Mouse (Mus musculus): ENCODE measurements at regions not wholly inside any gene's neighbourhood (a gene's known extent, or its start where the extent isn't known, plus 50 kb on each side); places are given as distances from the start of the nearest gene placed in this dataset.

- Histone ChIP-seq H3K4me2 (replicated peaks) (peak overlapping the region; percentile 21; the same call in 1 of the 2 replicates), H3K4me3 (no peak overlapping the region), H3K27me3 (replicated peaks) (no peaks in the 10 kb centered on the region), H3K9ac (no peak overlapping the region), H3K27ac (0 out of 2 replicates have a peak overlapping the region, but pooled peaks have one; percentile 21), H3K36me3 (no peaks in the 10 kb centered on the region), H3K9me3 (no peaks in the 10 kb centered on the region), H3K4me1 (peaks cover 26% of the 10 kb centered on the region)
- 19% methylated on average over 8 of the region's 8 CpGs for WGBS
- no peak for ATAC-seq (ENCODE audit: low FRiP score, low read depth)
Measured at GRCm38 (mm10) chr2:75072471-75072870, 246.9 kb downstream of the Mtx2 start.

GRCm38 (mm10) chr2:75073178-75073577 is 247.6 kb downstream of the Mtx2 start:
- Histone ChIP-seq H3K9ac (no peak overlapping the region), H3K27ac (peak overlapping the region; percentile 50; the same call in 1 of the 2 replicates), H3K27me3 (replicated peaks) (no peaks in the 10 kb centered on the region), H3K9me3 (no peaks in the 10 kb centered on the region), H3K4me1 (peaks cover 24% of the 10 kb centered on the region), H3K4me2 (replicated peaks) (no peak overlapping the region), H3K4me3 (no peak overlapping the region), H3K36me3 (no peaks in the 10 kb centered on the region)
- ATAC-seq (ENCODE audit: low FRiP score, low read depth), result no peak
- WGBS, result 59% methylated on average over 9 of the region's 9 CpGs

DNA sequence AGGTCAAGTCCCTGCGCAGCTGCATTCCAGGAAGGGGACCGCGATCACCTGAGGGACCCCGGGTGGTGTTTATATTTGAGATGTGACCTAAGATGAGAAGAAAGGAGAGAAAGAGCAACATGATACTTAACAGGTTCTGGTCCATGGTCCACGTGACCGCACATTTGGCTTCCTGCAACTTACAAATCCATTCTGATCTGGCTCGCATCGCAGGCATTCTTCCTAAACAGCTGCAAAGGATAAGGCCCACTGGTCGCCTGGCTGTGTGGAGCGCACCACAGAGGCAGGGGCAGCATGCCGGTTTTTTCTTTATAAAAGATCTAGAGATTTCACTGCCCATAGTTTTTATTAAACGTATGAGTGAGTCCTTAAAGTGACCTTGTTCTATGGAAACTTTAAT is 261.6 kb downstream of the Mtx2 start:
- no peak overlapping the region for H3K9ac ChIP-seq
- peaks cover 26% of the 10 kb centered on the region for H3K4me1 ChIP-seq
- H3K27ac ChIP-seq, result no peak overlapping the region
- WGBS, result 72% methylated on average over 12 of the region's 12 CpGs
- no peaks in the 10 kb centered on the region for H3K36me3 ChIP-seq
- no peak for ATAC-seq (ENCODE audit: low FRiP score, low read depth)
- H3K9me3 ChIP-seq, result no peaks in the 10 kb centered on the region
- no peak overlapping the region for H3K4me3 ChIP-seq
- no peaks in the 10 kb centered on the region for H3K27me3 ChIP-seq (replicated peaks)
- no peak overlapping the region for H3K4me2 ChIP-seq (replicated peaks)

DNA sequence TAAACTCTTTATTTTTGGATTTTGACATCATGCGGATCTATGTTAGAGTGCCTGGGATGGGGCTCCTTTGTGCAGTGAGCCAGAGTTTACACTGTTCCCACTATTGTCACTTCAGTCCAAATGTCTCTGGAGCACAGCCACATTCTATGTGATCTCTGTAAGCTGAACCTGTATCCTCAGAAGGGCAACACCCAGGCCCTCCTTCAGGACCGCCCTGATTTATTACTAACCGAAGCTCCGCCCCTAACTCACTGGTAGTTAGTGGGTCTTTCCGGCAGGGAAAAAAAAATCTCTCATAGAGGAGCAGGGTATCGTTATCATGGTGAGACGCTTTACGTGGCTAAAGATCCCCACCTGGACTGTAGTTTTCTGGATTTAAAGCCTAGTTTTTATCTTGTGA is 263.6 kb downstream of the Mtx2 start:
- WGBS, result 23% methylated on average over 8 of the region's 8 CpGs
- Histone ChIP-seq H3K4me1 (peaks cover 26% of the 10 kb centered on the region), H3K9ac (no peak overlapping the region), H3K9me3 (no peaks in the 10 kb centered on the region), H3K27me3 (replicated peaks) (no peaks in the 10 kb centered on the region), H3K4me2 (replicated peaks) (peak overlapping the region; percentile 45; the same call in 1 of the 2 replicates), H3K36me3 (no peaks in the 10 kb centered on the region), H3K4me3 (no peak overlapping the region), H3K27ac (no peak overlapping the region)
- peak; percentile 53; the same call in 1 of the 2 replicates for ATAC-seq (ENCODE audit: low FRiP score, low read depth)

DNA sequence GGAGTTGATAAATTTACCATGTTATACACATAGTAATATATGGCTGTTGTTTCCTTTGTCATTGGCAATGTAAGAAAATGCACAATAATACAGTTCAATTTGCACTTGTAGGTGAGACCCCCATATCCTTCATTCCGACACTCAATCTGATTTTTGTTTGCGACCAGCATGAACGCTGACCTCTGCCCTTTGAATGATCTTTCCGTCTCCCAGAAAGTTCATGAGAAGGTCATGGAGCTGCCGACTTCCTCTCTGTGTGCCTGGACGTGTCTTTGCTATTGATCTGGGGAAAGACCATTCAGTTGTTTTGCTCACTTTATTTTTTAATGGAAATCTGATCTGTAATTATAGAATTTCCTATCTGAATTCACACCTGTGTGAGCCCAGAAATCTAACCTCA is 264.0 kb downstream of the Mtx2 start:
- no peak overlapping the region for H3K27ac ChIP-seq
- no peak overlapping the region for H3K9ac ChIP-seq
- WGBS, result 3% methylated on average over 6 of the region's 6 CpGs
- H3K4me3 ChIP-seq, result no peak overlapping the region
- H3K36me3 ChIP-seq, result no peaks in the 10 kb centered on the region
- ATAC-seq (ENCODE audit: low FRiP score, low read depth), result no peak
- H3K9me3 ChIP-seq, result no peaks in the 10 kb centered on the region
- H3K4me2 ChIP-seq (replicated peaks), result peak overlapping the region; percentile 45
- no peaks in the 10 kb centered on the region for H3K27me3 ChIP-seq (replicated peaks)
- peaks cover 26% of the 10 kb centered on the region for H3K4me1 ChIP-seq

DNA sequence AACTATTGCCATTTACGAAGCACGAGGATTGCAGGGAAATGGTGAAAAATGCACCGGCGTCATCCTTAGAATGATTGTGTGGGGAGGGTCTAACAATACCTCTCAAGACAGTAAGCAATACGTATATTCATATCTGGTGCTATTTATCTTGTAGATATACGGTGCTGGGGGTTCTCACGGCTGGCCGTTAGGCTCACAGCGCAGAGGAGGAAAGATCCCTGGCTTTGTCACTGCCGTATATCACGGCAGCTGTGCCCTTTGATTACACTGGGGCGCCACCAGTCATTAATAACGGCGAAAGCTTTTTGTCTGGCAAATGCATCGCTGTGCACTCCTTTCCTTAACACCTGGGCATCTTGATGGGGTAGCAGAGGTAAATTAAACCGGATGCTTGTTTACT is 264.8 kb downstream of the Mtx2 start:
- Histone ChIP-seq H3K9me3 (no peaks in the 10 kb centered on the region), H3K4me3 (no peak overlapping the region), H3K4me1 (peaks cover 26% of the 10 kb centered on the region), H3K27ac (no peak overlapping the region), H3K4me2 (replicated peaks) (peak overlapping the region; percentile 45), H3K27me3 (replicated peaks) (no peaks in the 10 kb centered on the region), H3K9ac (no peak overlapping the region), H3K36me3 (no peaks in the 10 kb centered on the region)
- WGBS, result 13% methylated on average over 16 of the region's 16 CpGs
- ATAC-seq (ENCODE audit: low FRiP score, low read depth), result peak; percentile 61; the same call in 1 of the 2 replicates

- 37% methylated on average over 11 of the region's 11 CpGs for WGBS
- 0 out of 2 replicates have a peak overlapping the region, but pooled peaks have one; percentile 9 for H3K4me2 ChIP-seq (replicated peaks)
Measured at GRCm38 (mm10) chr2:75101501-75101900, 275.9 kb downstream of the Mtx2 start.

DNA sequence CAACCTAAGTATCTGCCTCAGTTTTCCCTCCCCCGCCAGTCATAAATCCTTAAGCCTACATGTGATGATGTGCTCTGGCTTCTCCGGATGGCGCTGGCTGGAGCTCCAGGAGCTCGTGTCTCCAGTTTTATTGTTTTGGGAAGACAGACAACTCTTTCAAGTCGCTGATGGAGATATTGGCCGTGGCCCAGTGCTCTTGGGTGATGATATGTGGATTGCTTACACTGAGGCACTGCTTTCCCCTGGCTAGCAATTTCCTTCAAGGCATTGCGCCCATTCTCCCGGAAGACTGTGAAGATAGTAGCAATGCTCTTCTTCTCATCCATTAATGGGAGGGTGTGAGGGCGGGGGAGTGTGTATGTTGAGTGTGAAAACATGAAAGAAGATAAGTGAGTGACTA is 287.1 kb downstream of the Mtx2 start:
- no peak overlapping the region for H3K4me3 ChIP-seq
- WGBS, result 82% methylated on average over 9 of the region's 9 CpGs
- no peak for ATAC-seq (ENCODE audit: low FRiP score, low read depth)

More at GRCm38 (mm10) chr2:75101501-75101900, 275.9 kb downstream of the Mtx2 start:
- H3K27me3 ChIP-seq (replicated peaks), result no peaks in the 10 kb centered on the region
- no peaks in the 10 kb centered on the region for H3K36me3 ChIP-seq
- H3K4me1 ChIP-seq, result no peaks in the 10 kb centered on the region
- H3K9ac ChIP-seq, result no peak overlapping the region
- no peak overlapping the region for H3K4me3 ChIP-seq
- no peaks in the 10 kb centered on the region for H3K9me3 ChIP-seq
- ATAC-seq (ENCODE audit: low FRiP score, low read depth), result no peak
- H3K27ac ChIP-seq, result no peak overlapping the region

DNA sequence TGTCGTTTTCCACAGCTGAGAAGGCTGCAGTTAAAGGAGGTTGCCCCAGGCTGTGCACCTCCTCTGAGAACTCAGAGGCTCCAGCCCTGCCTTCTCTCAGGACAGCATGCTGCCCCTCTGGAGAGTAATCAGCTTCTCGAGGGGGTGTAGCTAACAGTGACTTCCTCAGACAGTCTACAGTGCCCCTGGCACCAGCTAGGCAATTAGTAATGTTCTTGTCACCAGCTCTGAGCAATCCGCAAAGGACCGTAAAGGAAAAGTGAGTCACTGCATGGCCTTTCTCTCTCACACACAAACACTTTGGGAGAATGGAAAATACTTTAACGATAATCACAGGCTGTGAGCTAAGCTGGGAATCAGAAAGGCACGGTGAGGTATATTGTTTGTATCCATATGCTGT is 288.8 kb downstream of the Mtx2 start:
- Histone ChIP-seq H3K4me3 (no peak overlapping the region), H3K27ac (no peak overlapping the region), H3K27me3 (replicated peaks) (no peaks in the 10 kb centered on the region), H3K36me3 (no peaks in the 10 kb centered on the region), H3K4me1 (peaks cover 4% of the 10 kb centered on the region; the same call in 1 of the 2 replicates), H3K9ac (no peak overlapping the region), H3K9me3 (no peaks in the 10 kb centered on the region), H3K4me2 (replicated peaks) (no peak overlapping the region)
- ATAC-seq (ENCODE audit: low FRiP score, low read depth), result no peak
- WGBS, result 42% methylated on average over 6 of the region's 6 CpGs

More for the DNA sequence above, 287.1 kb downstream of the Mtx2 start:
- no peaks in the 10 kb centered on the region for H3K27me3 ChIP-seq (replicated peaks)
- no peak overlapping the region for H3K4me2 ChIP-seq (replicated peaks)
- H3K36me3 ChIP-seq, result no peaks in the 10 kb centered on the region
- H3K9ac ChIP-seq, result no peak overlapping the region
- no peaks in the 10 kb centered on the region for H3K9me3 ChIP-seq
- peaks cover 4% of the 10 kb centered on the region; the same call in 1 of the 2 replicates for H3K4me1 ChIP-seq
- no peak overlapping the region for H3K27ac ChIP-seq

DNA sequence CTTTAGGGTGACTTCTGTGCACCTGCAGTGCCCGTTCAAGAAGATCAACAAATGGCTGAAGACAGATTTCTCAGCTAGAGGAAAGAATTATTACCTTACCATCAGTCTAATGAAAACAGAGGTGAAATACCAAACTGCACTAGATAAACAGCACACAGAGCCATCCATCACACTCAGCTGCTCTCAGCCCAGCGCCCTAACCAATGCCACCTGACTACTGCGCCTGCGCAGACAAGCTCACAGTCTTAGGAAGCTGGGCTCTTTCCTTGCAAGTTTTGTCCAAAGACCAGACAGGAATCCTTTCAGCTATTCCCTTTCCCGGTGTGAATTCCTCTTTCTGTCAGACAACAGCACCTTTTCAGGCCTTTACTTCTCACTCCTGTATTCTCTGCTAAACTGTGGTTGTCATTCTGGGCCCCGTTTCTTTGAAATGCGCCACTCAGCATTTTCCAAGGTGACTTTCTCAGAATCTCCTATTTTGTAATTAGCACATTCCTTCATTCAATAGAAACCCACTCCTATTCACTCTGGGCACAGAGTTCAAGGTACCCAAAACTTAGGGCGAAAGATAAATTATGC is 292.8 kb downstream of the Mtx2 start:
- Histone ChIP-seq H3K4me1 (peaks cover 4% of the 10 kb centered on the region; the same call in 1 of the 2 replicates), H3K27me3 (replicated peaks) (no peaks in the 10 kb centered on the region), H3K27ac (no peak overlapping the region), H3K4me2 (replicated peaks) (no peak overlapping the region), H3K4me3 (no peak overlapping the region), H3K9ac (no peak overlapping the region), H3K9me3 (no peaks in the 10 kb centered on the region), H3K36me3 (no peaks in the 10 kb centered on the region)
- no peak for ATAC-seq (ENCODE audit: low FRiP score, low read depth)
- 76% methylated on average over 8 of the region's 8 CpGs for WGBS

DNA sequence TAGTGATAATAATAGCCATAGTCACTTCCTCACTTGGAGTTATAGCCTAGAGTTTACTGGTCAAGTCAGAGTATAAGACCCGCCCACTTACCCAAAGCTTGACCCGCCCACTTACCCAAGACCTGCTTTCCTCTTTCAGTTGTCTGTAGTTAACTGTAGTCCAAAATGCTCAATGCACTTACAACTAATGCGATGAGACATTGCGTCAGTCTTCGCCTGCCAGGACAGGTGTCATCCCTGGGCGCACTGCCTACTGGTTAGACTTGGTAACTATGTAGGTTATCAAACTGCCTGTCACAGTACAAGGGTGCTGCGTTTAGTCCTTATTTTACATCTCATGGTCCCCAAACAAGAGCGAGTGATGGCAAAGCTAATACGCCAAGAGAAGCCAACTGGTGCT is 294.0 kb downstream of the Mtx2 start:
- Histone ChIP-seq H3K9ac (no peak overlapping the region), H3K36me3 (no peaks in the 10 kb centered on the region), H3K4me3 (no peak overlapping the region), H3K4me1 (no peaks in the 10 kb centered on the region), H3K4me2 (replicated peaks) (no peak overlapping the region), H3K27ac (no peak overlapping the region), H3K9me3 (no peaks in the 10 kb centered on the region), H3K27me3 (replicated peaks) (no peaks in the 10 kb centered on the region)
- ATAC-seq (ENCODE audit: low FRiP score, low read depth), result no peak
- WGBS, result 96% methylated on average over 9 of the region's 9 CpGs

GRCm38 (mm10) chr2:75133298-75134080 is 307.9 kb downstream of the Mtx2 start:
- 74% methylated on average over 10 of the region's 10 CpGs for WGBS
- Histone ChIP-seq H3K4me2 (replicated peaks) (no peak overlapping the region), H3K9me3 (no peaks in the 10 kb centered on the region), H3K27ac (no peak overlapping the region), H3K9ac (no peak overlapping the region), H3K36me3 (no peaks in the 10 kb centered on the region), H3K27me3 (replicated peaks) (no peaks in the 10 kb centered on the region; the same call in none of the 2 replicates), H3K4me1 (peaks cover 14% of the 10 kb centered on the region), H3K4me3 (no peak overlapping the region)
- no peak for ATAC-seq (ENCODE audit: low FRiP score, low read depth)

Measured in neural tube, embryonic 12.5 days (tissue).